Mouse (Mus musculus) heart, embryonic 13.5 days (tissue): ENCODE measurements around the gene Hid1. TPM values are rescaled to one million over a fixed set of nuclear protein-coding genes. Genes with fewer than 3 reads are reported as not detected.

ENCODE experiments used
- ATAC-seq: fragments of 200-750 bp; cut with Nextera tagmentation; 2 replicates; pipeline ENCODE4 v1.8.0; 2017; ENCODE audit warnings: moderate TSS enrichment; ENCODE audit not compliant: insufficient number of reproducible peaks, low FRiP score, low TSS enrichment; ENCODE audit errors: extremely low read depth
- H3K27ac ChIP-seq: fragments of 300-500 bp; sonication (generic); replicated peaks from 2 replicates; pipeline ENCODE4 v1.5.1; 2015; ENCODE audit warnings: moderate library complexity, mild to moderate bottlenecking, inconsistent platforms
- H3K27me3 ChIP-seq: fragments of 300-500 bp; sonication (generic); replicated peaks from 2 replicates; pipeline ENCODE4 v1.6.1; 2015; ENCODE audit warnings: mild to moderate bottlenecking, inconsistent platforms
- H3K36me3 ChIP-seq: fragments of 300-500 bp; sonication (generic); 2 replicates; pipeline ENCODE4 v1.6.1; 2015; ENCODE audit warnings: mild to moderate bottlenecking, inconsistent platforms
- H3K4me1 ChIP-seq: fragments of 300-500 bp; sonication (generic); 2 replicates; pipeline ENCODE4 v1.6.1; 2015; ENCODE audit warnings: inconsistent platforms
- H3K4me2 ChIP-seq: fragments of 300-500 bp; sonication (generic); 2 replicates; pipeline ENCODE4 v1.6.1; 2015; ENCODE audit warnings: inconsistent platforms, mild to moderate bottlenecking, moderate library complexity
- H3K4me3 ChIP-seq: fragments of 300-500 bp; sonication (generic); 2 replicates; pipeline ENCODE4 v1.5.1; 2015; ENCODE audit warnings: moderate library complexity, mild to moderate bottlenecking, inconsistent platforms
- H3K9ac ChIP-seq: fragments of 300-500 bp; sonication (generic); 2 replicates; pipeline ENCODE4 v1.6.1; 2015; ENCODE audit warnings: inconsistent platforms, mild to moderate bottlenecking, moderate library complexity
- H3K9me3 ChIP-seq: fragments of 300-500 bp; sonication (generic); 2 replicates; pipeline ENCODE4 v1.6.1; 2016; ENCODE audit warnings: inconsistent platforms
- WGBS: fragments of 180-500 bp; shearing (Covaris S2); methylation state at CpG from one replicate; pipeline ENCODE4 v1.1.7; 2015; ENCODE audit warnings: mixed read lengths; 5-methylcytosine and 5-hydroxymethylcytosine counted together
- polyA plus RNA-seq: library from polyadenylated mRNA; unstranded; fragments of >200 nt; fragmentation: Nextera tagmentation; extraction: Ambion mirVana; gene quantifications from 2 replicates; pipeline ENCODE4 v1.2.1, GENCODE M21; 2015

Hid1 gene
- polyA plus RNA-seq, 1 experiment from 2014 or later: 7.0 TPM

DNA sequence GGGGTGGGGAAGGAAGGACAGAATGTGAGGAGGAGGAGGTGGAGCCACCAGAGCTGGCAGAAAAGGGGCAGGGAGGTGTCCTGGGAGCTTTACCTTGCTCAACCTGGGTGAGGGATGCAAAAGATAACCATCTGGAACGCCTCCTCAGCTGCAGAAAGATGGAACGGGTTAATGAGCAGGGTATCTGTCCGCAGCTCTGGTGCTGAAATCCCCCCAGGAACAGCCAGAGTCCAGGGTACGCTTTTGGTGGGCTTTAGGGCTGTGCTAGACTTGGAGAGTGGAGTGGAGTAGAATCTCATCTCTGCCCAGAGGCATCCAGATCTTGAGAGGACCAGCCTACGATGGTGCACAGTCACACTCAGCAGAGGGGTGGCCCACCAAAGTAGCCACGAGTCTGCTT, 31.4 kb downstream of the Hid1 start:
- 17% methylated on average over 6 of the region's 6 CpGs for WGBS
- H3K4me3 ChIP-seq: no peak overlapping the region
- H3K4me1 ChIP-seq: no peaks in the 10 kb centered on the region; the same call in 1 of the 2 replicates
- H3K4me2 ChIP-seq: no peak overlapping the region
- H3K27ac ChIP-seq: no peak overlapping the region
- peaks cover 98% of the 10 kb centered on the region for H3K27me3 ChIP-seq
- H3K9ac ChIP-seq: no peak overlapping the region
- no peaks in the 10 kb centered on the region for H3K9me3 ChIP-seq
- H3K36me3 ChIP-seq: no peaks in the 10 kb centered on the region
- no peak for ATAC-seq

DNA sequence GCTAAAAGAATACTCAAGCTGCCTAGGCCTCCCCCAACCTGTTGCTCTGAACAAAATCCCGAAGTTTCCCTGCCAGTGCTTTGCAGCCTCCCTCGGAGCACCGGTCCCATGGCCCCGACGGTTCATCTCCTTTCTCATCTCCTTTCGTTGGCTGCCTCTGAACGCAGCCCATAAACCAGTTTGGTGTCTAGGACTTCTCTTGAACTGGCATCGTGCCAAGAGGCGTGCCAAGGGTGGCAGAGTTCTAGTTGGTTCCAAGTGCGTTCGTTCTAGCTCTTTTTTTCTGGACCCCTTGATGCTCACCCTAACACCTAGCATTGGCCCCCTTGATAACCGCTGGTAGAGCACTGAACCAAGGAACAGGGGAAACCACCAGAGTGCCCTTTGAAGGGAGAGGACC, 32.3 kb downstream of the Hid1 start:
- Histone ChIP-seq H3K9ac (no peak overlapping the region), H3K4me1 (no peaks in the 10 kb centered on the region; the same call in 1 of the 2 replicates), H3K4me3 (no peak overlapping the region), H3K27me3 (peaks cover 100% of the 10 kb centered on the region), H3K27ac (no peak overlapping the region), H3K4me2 (no peak overlapping the region), H3K9me3 (no peaks in the 10 kb centered on the region), H3K36me3 (no peaks in the 10 kb centered on the region)
- WGBS: 48% methylated on average over 12 of the region's 12 CpGs
- no peak for ATAC-seq

- no peak for ATAC-seq
- H3K27ac ChIP-seq: no peak within 1 kb of the TSS
- peak within 1 kb of the TSS; percentile 36 for H3K4me2 ChIP-seq
- H3K9me3 ChIP-seq: no peaks in the 10 kb centered on the region
- no peaks in the 10 kb centered on the region; the same call in 1 of the 2 replicates for H3K4me1 ChIP-seq
- H3K27me3 ChIP-seq: peaks cover 100% of the 10 kb centered on the region
- 4% methylated on average over 29 of the region's 29 CpGs for whole genome bisulfite sequencing
- H3K36me3 ChIP-seq: no peaks in the 10 kb centered on the region
- 0 out of 2 replicates have a peak within 1 kb of the TSS, but pooled peaks have one; percentile 3 for H3K4me3 ChIP-seq
- no peak within 1 kb of the TSS for H3K9ac ChIP-seq
These were observed 33.0 kb downstream of the Hid1 start, which contains the start of gene Otop3 for GRCm38 (mm10) chr11:115334531-115334930. TSS of gene Otop3 (plus strand) at chr11:115334731.

- Histone ChIP-seq H3K9me3 (no peaks in the 10 kb centered on the region), H3K4me2 (no peak overlapping the region), H3K27me3 (peaks cover 97% of the 10 kb centered on the region), H3K9ac (no peak overlapping the region), H3K36me3 (no peaks in the 10 kb centered on the region), H3K4me3 (no peak overlapping the region), H3K27ac (no peak overlapping the region), H3K4me1 (no peaks in the 10 kb centered on the region)
- WGBS: 61% methylated on average over 15 of the region's 15 CpGs
- ATAC-seq: no peak
These were observed 38.2 kb downstream of the Hid1 start for GRCm38 (mm10) chr11:115329339-115329738.

DNA sequence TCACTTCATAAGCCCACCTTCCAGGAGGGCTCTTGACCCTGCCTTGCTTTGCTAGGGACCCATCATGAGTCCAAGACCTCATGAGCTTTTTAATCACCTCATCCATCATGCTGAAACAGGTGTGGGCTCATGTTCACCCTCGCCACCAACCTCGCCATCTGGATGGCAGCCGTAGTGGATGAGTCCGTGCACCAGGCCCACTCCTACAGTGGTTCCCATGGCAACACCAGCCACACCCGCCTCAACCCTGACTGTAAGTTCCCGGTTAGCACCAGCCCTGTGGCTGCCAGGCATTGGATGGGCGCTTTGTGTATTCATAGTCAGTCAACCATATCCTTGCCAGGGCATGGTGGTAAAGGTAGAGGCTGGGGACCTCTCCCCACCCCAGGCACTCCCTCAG, 40.8 kb downstream of the Hid1 start:
- no peak overlapping the region for H3K4me3 ChIP-seq
- WGBS: 66% methylated on average over 7 of the region's 7 CpGs
- peaks cover 97% of the 10 kb centered on the region for H3K27me3 ChIP-seq
- no peak overlapping the region for H3K27ac ChIP-seq
- H3K4me2 ChIP-seq: no peak overlapping the region
- H3K4me1 ChIP-seq: peaks cover 7% of the 10 kb centered on the region; the same call in 1 of the 2 replicates
- ATAC-seq: no peak
- H3K9me3 ChIP-seq: no peaks in the 10 kb centered on the region
- H3K9ac ChIP-seq: no peak overlapping the region
- no peaks in the 10 kb centered on the region for H3K36me3 ChIP-seq

GRCm38 (mm10) chr11:115323354-115323753, 44.2 kb downstream of the Hid1 start:
- Histone ChIP-seq H3K4me1 (peaks cover 17% of the 10 kb centered on the region), H3K36me3 (no peaks in the 10 kb centered on the region), H3K4me2 (no peak overlapping the region), H3K27ac (no peak overlapping the region), H3K9ac (no peak overlapping the region), H3K4me3 (no peak overlapping the region), H3K9me3 (no peaks in the 10 kb centered on the region), H3K27me3 (peaks cover 97% of the 10 kb centered on the region)
- 15% methylated on average over 32 of the region's 32 CpGs for WGBS
- ATAC-seq: no peak

DNA sequence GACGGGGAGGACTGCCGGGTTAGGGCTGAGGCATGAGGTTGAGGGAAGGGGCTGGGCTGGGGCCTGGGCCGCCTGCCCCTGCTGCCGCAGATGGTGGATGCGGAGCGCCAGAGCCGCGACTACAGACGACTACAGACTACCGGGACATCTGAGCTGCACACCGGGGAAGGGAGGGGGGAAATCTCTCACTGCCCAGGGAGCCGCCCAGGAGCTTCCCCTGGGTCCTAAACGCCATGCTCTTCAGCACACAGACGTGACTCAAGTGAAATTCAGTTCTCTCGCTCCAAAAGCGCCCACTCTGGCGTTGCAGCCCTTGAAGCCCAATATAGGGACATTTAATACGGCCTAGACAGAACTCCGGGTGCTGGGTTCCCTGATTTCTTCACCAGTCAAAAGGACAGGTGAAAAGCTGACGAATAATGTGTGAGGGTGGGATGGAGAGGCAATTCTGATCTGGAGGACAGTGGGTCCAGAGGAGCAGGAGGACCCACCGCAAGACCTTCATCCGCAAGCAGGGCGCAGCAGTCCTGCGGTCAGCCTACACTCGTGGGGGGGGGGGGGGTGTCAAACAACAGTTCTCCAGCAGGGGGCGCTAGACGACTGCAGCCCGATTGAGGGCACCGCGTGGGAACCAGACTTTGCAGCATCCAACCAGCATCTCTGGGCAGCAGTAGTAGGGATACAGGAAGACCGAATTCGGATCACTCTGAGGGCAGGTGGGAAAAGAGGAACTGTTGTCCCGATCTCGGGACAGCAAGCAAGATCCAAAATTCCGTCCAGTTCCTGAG, 45.5 kb downstream of the Hid1 start, which contains the start of gene Ush1g:
TSS of gene Ush1g (minus strand) at position 136 of the 788 bp plus-strand sequence.
- peak within 1 kb of the TSS; percentile 60; the same call in 1 of the 2 replicates for H3K9ac ChIP-seq
- H3K9me3 ChIP-seq: no peaks in the 10 kb centered on the region
- H3K36me3 ChIP-seq: no peaks in the 10 kb centered on the region
- H3K4me2 ChIP-seq: peak within 1 kb of the TSS; percentile 42
- peaks cover 97% of the 10 kb centered on the region for H3K27me3 ChIP-seq
- H3K4me3 ChIP-seq: peak within 1 kb of the TSS; percentile 32
- 6% methylated on average over 35 of the region's 35 CpGs for WGBS
- H3K27ac ChIP-seq: no peak within 1 kb of the TSS
- ATAC-seq: no peak
- H3K4me1 ChIP-seq: peaks cover 20% of the 10 kb centered on the region

GRCm38 (mm10) chr11:115319704-115320383, 47.7 kb downstream of the Hid1 start:
- H3K4me3 ChIP-seq: no peak overlapping the region
- no peaks in the 10 kb centered on the region for H3K9me3 ChIP-seq
- peaks cover 20% of the 10 kb centered on the region for H3K4me1 ChIP-seq
- no peak for ATAC-seq
- H3K4me2 ChIP-seq: no peak overlapping the region
- peaks cover 100% of the 10 kb centered on the region for H3K27me3 ChIP-seq
- 7% methylated on average over 18 of the region's 18 CpGs for WGBS
- no peaks in the 10 kb centered on the region for H3K36me3 ChIP-seq
- H3K9ac ChIP-seq: no peak overlapping the region
- H3K27ac ChIP-seq: no peak overlapping the region

DNA sequence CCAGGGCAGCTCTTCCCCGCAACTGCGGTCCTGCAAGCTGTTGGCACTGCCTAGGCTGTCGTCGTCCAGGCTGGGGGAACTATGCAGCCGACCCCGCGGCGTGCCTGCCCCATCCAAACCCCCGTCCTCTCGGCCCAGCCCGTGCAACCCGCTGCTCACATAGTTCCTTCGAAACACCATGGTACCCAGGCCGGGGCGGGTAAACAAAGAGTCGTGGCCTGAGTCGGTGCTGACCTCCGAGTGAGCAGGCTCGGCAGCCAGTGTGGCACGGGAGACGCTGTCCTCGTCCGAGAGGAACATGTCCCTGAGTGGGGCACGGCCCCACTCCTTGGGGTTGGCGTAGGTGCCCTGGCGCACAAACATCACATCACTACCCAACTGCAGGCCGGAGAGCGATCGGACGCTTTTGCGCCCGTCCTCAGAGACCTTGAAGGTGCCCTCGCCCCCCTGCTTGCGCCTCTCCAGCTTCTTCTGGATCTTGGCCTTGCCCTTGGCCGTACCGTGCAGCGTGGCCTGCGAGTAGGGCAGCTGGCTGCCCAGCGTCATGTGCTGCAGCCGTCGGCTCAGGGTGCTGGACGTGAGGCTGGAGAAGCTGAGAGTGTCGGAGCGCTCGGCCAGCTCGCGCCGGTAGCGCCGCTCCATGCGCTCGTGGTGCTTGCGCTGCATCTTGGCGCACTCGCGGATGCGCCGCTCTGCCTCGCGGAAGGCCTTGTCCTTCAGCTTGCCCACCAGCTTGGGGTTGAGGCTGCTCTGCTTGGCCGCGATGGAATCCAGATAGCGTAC, 49.1 kb downstream of the Hid1 start:
- no peak overlapping the region for H3K27ac ChIP-seq
- ATAC-seq: no peak
- no peak overlapping the region for H3K4me3 ChIP-seq
- peak overlapping the region; percentile 35 for H3K4me2 ChIP-seq
- no peaks in the 10 kb centered on the region for H3K9me3 ChIP-seq
- H3K4me1 ChIP-seq: peaks cover 19% of the 10 kb centered on the region
- WGBS: 4% methylated on average over 63 of the region's 63 CpGs
- H3K27me3 ChIP-seq: peaks cover 100% of the 10 kb centered on the region
- H3K9ac ChIP-seq: no peak overlapping the region; the same call in 1 of the 2 replicates
- H3K36me3 ChIP-seq: no peaks in the 10 kb centered on the region

DNA sequence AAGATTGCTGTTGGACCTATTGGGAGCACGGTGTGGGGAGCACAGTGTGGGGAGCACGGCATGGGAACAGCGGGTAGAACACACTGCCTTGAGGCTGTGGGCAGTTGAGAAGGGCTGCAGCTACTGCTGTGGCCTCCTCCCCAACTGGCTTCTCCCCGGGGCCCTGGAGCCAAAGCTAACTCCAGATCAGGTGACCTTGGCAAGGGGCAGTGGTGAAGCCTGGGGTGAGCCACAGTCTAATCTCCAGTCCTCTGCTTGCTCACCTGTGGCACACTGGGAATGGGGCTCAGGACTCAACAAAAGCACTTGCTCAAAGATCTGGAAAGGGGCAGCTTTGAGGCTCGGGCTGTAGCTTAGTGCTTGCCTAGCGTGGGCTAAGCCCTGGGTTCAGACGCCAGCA, 50.4 kb downstream of the Hid1 start:
- Histone ChIP-seq H3K4me3 (no peak overlapping the region), H3K4me1 (peaks cover 17% of the 10 kb centered on the region), H3K9me3 (no peaks in the 10 kb centered on the region), H3K36me3 (no peaks in the 10 kb centered on the region), H3K27me3 (peaks cover 100% of the 10 kb centered on the region), H3K4me2 (no peak overlapping the region), H3K27ac (no peak overlapping the region), H3K9ac (no peak overlapping the region)
- ATAC-seq: no peak
- 60% methylated on average over 7 of the region's 7 CpGs for WGBS

GRCm38 (mm10) chr11:115314249-115314648, 53.3 kb downstream of the Hid1 start:
- Histone ChIP-seq H3K9ac (no peak overlapping the region), H3K27me3 (peaks cover 76% of the 10 kb centered on the region), H3K36me3 (no peaks in the 10 kb centered on the region), H3K4me2 (no peak overlapping the region), H3K27ac (no peak overlapping the region), H3K4me3 (no peak overlapping the region), H3K4me1 (peaks cover 10% of the 10 kb centered on the region), H3K9me3 (no peaks in the 10 kb centered on the region)
- WGBS: 45% methylated on average over 2 of the region's 2 CpGs
- ATAC-seq: no peak
